In genomic region chr8:77351177-77351860, GRCm38 (mm10) we compare ENCODE assay signal across 25 mouse cellular contexts.
DNase-seq lines count a peak whose midpoint lies in the region; ATAC-seq and TF ChIP-seq lines count a peak whose summit lies in the region.
"Had no signal": no experiment of that assay in that cellular context is flagged by ENCODE, and none has a peak within 500 bp of the region (broad histone marks: within the 10 kb centered on the region; RNA-seq: fewer than 3 reads in every experiment).

No protein-coding gene starts in this region.

- DNase-seq in retina, postnatal 1 day, result peak; percentile 30
- DNase-seq in gastrocnemius, postnatal 14 days, result no peak
- DNase-seq in heart, adult 9 months (ENCODE audit: low spot score in 2 of 2), result no peak
- no peak for DNase-seq in natural killer cell, adult 2 months (ENCODE audit: low spot score in 2 of 2)
- DNase-seq: adrenal gland, postnatal 10 days; cerebellum, adult 11-12 months; cerebellum, postnatal 25 days; heart, adult 2 months; heart, postnatal 4 days; kidney, postnatal 10 days; left cerebral cortex, postnatal 4 days; thymus, postnatal 14 days had no signal

- H3K9me3 ChIP-seq in forebrain, embryonic 16.5 days (ENCODE audit: control insufficient read depth, low read length), result no peaks in the 10 kb centered on the region
- H3K9me3 ChIP-seq in forebrain, embryonic 12.5 days, result no peaks in the 10 kb centered on the region
- H3K9me3 ChIP-seq in limb, embryonic 12.5 days, result no peaks in the 10 kb centered on the region
- H3K9me3 ChIP-seq: forebrain, embryonic 13.5 days; heart, embryonic 15.5 days; liver, embryonic 15.5 days; neural tube, embryonic 12.5 days had no signal

- no peak overlapping the region for H3K4me2 ChIP-seq in forebrain, embryonic 16.5 days (ENCODE audit: low read length)
- H3K4me2 ChIP-seq in forebrain, embryonic 12.5 days, result no peak overlapping the region
- no peak overlapping the region for H3K4me2 ChIP-seq in limb, embryonic 12.5 days
- H3K4me2 ChIP-seq: forebrain, embryonic 13.5 days; heart, embryonic 15.5 days; liver, embryonic 15.5 days; midbrain, embryonic 11.5 days; neural tube, embryonic 12.5 days had no signal

- H3K27me3 ChIP-seq in forebrain, embryonic 16.5 days (replicated peaks; ENCODE audit: control insufficient read depth, insufficient read depth, low read length), result no peaks in the 10 kb centered on the region
- no peaks in the 10 kb centered on the region for H3K27me3 ChIP-seq in forebrain, embryonic 12.5 days
- H3K27me3 ChIP-seq in limb, embryonic 12.5 days, result no peaks in the 10 kb centered on the region
- H3K27me3 ChIP-seq: forebrain, embryonic 13.5 days; heart, embryonic 15.5 days; liver, embryonic 15.5 days; neural tube, embryonic 12.5 days had no signal

- intact Hi-C loops in gastrocnemius, postnatal 14 days (cut with DNase I; ENCODE audit: low total_unique reads), result no loop called here

- 62% methylated on average over 9 of the region's 9 CpGs for WGBS in forebrain, embryonic 16.5 days
- WGBS in forebrain, embryonic 12.5 days, result 70% methylated on average over 9 of the region's 9 CpGs
- 55% methylated on average over 9 of the region's 9 CpGs for WGBS in limb, embryonic 12.5 days

- no peak overlapping the region for H3K27ac ChIP-seq in forebrain, embryonic 16.5 days (ENCODE audit: low read length)
- H3K27ac ChIP-seq in forebrain, embryonic 12.5 days, result no peak overlapping the region
- peak overlapping the region; percentile 75 for H3K27ac ChIP-seq in embryonic fibroblast, embryonic 13.5 days (ENCODE audit: insufficient read depth, low read length)
- H3K27ac ChIP-seq in limb, embryonic 12.5 days, result peak overlapping the region; percentile 87
- H3K27ac ChIP-seq: forebrain, embryonic 13.5 days; heart, adult 2 months; heart, embryonic 15.5 days; hindbrain, postnatal 0 days; layer of hippocampus, adult 2 months; liver, embryonic 15.5 days; macrophage; neural tube, embryonic 12.5 days had no signal

- no peak overlapping the region for H3K4me3 ChIP-seq in forebrain, embryonic 16.5 days (replicated peaks; ENCODE audit: low read length)
- no peak overlapping the region for H3K4me3 ChIP-seq in forebrain, embryonic 12.5 days (replicated peaks)
- H3K4me3 ChIP-seq in embryonic fibroblast, embryonic 13.5 days (ENCODE audit: insufficient read depth, low read length), result no peak overlapping the region
- no peak overlapping the region for H3K4me3 ChIP-seq in limb, embryonic 12.5 days (replicated peaks)
- H3K4me3 ChIP-seq: forebrain, embryonic 13.5 days; heart, adult 2 months; heart, embryonic 15.5 days; layer of hippocampus, adult 2 months; liver, embryonic 15.5 days; neural tube, embryonic 12.5 days had no signal

- no peaks in the 10 kb centered on the region for H3K36me3 ChIP-seq in forebrain, embryonic 16.5 days (ENCODE audit: control insufficient read depth, insufficient read depth)
- no peaks in the 10 kb centered on the region for H3K36me3 ChIP-seq in forebrain, embryonic 12.5 days (replicated peaks)
- peaks cover 5% of the 10 kb centered on the region; the same call in 1 of the 2 replicates for H3K36me3 ChIP-seq in limb, embryonic 12.5 days
- H3K36me3 ChIP-seq: liver, embryonic 15.5 days; neural tube, embryonic 12.5 days had no signal

- TF ChIP-seq POLR2A in embryonic fibroblast, embryonic 13.5 days (IDR thresholded peaks at IDR 0.05; ENCODE audit: low read depth, low read length), result no peak

- no peak overlapping the region for H3K9ac ChIP-seq in forebrain, embryonic 16.5 days (replicated peaks; ENCODE audit: low read depth, low read length)
- H3K9ac ChIP-seq in forebrain, embryonic 12.5 days, result no peak overlapping the region
- no peak overlapping the region for H3K9ac ChIP-seq in limb, embryonic 12.5 days (replicated peaks)
- H3K9ac ChIP-seq: forebrain, embryonic 13.5 days; heart, embryonic 15.5 days; liver, embryonic 15.5 days; neural tube, embryonic 12.5 days had no signal

- no peak for TF ChIP-seq CTCF in embryonic fibroblast, embryonic 13.5 days (IDR thresholded peaks at IDR 0.05; ENCODE audit: borderline replicate concordance, insufficient read depth, low read length)

- ATAC-seq in forebrain, embryonic 16.5 days, result 0 out of 2 replicates have a peak, but pooled peaks have one; percentile 30
- ATAC-seq in forebrain, embryonic 12.5 days (ENCODE audit: low FRiP score), result no peak
- peak; percentile 81 for ATAC-seq in limb, embryonic 12.5 days (ENCODE audit: insufficient number of reproducible peaks, insufficient read depth, low FRiP score, low TSS enrichment, low read depth)
- ATAC-seq: forebrain, embryonic 13.5 days; hindbrain, postnatal 0 days; intestine, postnatal 0 days had no signal

- no peaks in the 10 kb centered on the region for H3K4me1 ChIP-seq in forebrain, embryonic 16.5 days (replicated peaks; ENCODE audit: control insufficient read depth, insufficient read depth, low read length)
- peaks cover 14% of the 10 kb centered on the region; the same call in 1 of the 2 replicates for H3K4me1 ChIP-seq in forebrain, embryonic 12.5 days
- peaks cover 20% of the 10 kb centered on the region for H3K4me1 ChIP-seq in embryonic fibroblast, embryonic 13.5 days (ENCODE audit: control insufficient read depth, insufficient read depth, low read length)
- H3K4me1 ChIP-seq in limb, embryonic 12.5 days (replicated peaks), result peaks cover 48% of the 10 kb centered on the region
- H3K4me1 ChIP-seq: liver, embryonic 15.5 days; neural tube, embryonic 12.5 days had no signal

Comparison
In these comparisons a context has a peak if more than half of its experiments do, and no peak if none do; other contexts are left out.
1. H3K27ac ChIP-seq: peak in embryonic fibroblast, embryonic 13.5 days (single experiment) and limb, embryonic 12.5 days (single experiment); none in forebrain, embryonic 16.5 days (single experiment) and forebrain, embryonic 12.5 days (single experiment).